Mouse (Mus musculus) neural tube, embryonic 11.5 days (tissue): ENCODE measurements around the gene Cdhr4. TPM values are rescaled to one million over a fixed set of nuclear protein-coding genes. Genes with fewer than 3 reads are reported as not detected.

Experiments used
- ATAC-seq: fragments of 200-750 bp; cut with Nextera tagmentation; 2 replicates; pipeline ENCODE4 v1.8.0; 2017; ENCODE audit warnings: moderate number of reproducible peaks, mild to moderate bottlenecking, moderate TSS enrichment, moderate library complexity; ENCODE audit not compliant: insufficient read depth, low FRiP score, low TSS enrichment
- DNase-seq: peaks from one replicate; pipeline ENCODE4 v3.0.0-alpha.2; 2015; ENCODE audit warnings: low spot score
- H3K27ac ChIP-seq: fragments of 300-500 bp; sonication (generic); 2 replicates; pipeline ENCODE4 v1.5.1; 2014; ENCODE audit warnings: low read depth, mild to moderate bottlenecking, low read length
- H3K27me3 ChIP-seq: fragments of 300-500 bp; sonication (generic); 2 replicates; pipeline ENCODE4 v1.6.1; 2014; ENCODE audit warnings: mild to moderate bottlenecking, low read length, mixed read lengths; ENCODE audit not compliant: control insufficient read depth, insufficient read depth
- H3K36me3 ChIP-seq: fragments of 300-500 bp; sonication (generic); 2 replicates; pipeline ENCODE4 v1.6.1; 2014; ENCODE audit warnings: mild to moderate bottlenecking, low read length, moderate library complexity, mixed read lengths; ENCODE audit not compliant: control insufficient read depth, insufficient read depth
- H3K4me1 ChIP-seq: fragments of 300-500 bp; sonication (generic); 2 replicates; pipeline ENCODE4 v1.6.1; 2014; ENCODE audit warnings: low read length, mixed read lengths; ENCODE audit not compliant: control insufficient read depth, insufficient read depth
- H3K4me2 ChIP-seq: fragments of 300-500 bp; sonication (generic); 2 replicates; pipeline ENCODE4 v1.6.1; 2014; ENCODE audit warnings: low read depth, mild to moderate bottlenecking, moderate library complexity
- H3K4me3 ChIP-seq: fragments of 300-500 bp; sonication (generic); 2 replicates; pipeline ENCODE4 v1.5.1; 2014; ENCODE audit warnings: low read depth, low read length
- H3K9ac ChIP-seq: fragments of 300-500 bp; sonication (generic); 2 replicates; pipeline ENCODE4 v1.6.1; 2014; ENCODE audit warnings: mild to moderate bottlenecking, low read length
- H3K9me3 ChIP-seq: fragments of 300-500 bp; sonication (generic); 2 replicates; pipeline ENCODE4 v1.6.1; 2016; ENCODE audit warnings: low read length; ENCODE audit not compliant: control insufficient read depth
- WGBS: fragments of 180-500 bp; shearing (Covaris S2); extraction: QIAGEN DNeasy Blood & Tissue Kit; methylation state at CpG from one replicate; pipeline ENCODE4 v1.1.7; 2014; 5-methylcytosine and 5-hydroxymethylcytosine counted together
- polyA plus RNA-seq: library from polyadenylated mRNA; unstranded; fragments of >200 nt; fragmentation: Nextera tagmentation; extraction: Ambion mirVana; gene quantifications from 2 replicates; pipeline ENCODE4 v1.2.1, GENCODE M21; 2014

Cdhr4 gene
- polyA plus RNA-seq, 1 experiment from 2014 or later = 4.8 TPM

- Histone ChIP-seq H3K27me3 (no peaks in the 10 kb centered on the region), H3K9ac (no peak overlapping the region), H3K36me3 (peaks cover 4% of the 10 kb centered on the region), H3K9me3 (no peaks in the 10 kb centered on the region), H3K4me3 (no peak overlapping the region), H3K4me2 (no peak overlapping the region), H3K27ac (no peak overlapping the region), H3K4me1 (no peaks in the 10 kb centered on the region)
- no peak for DNase-seq
- ATAC-seq = no peak
- 85% methylated on average over 4 of the region's 4 CpGs for WGBS
Measured at GRCm38 (mm10) chr9:107960928-107961327, 31.4 kb upstream of the Cdhr4 start.

DNA sequence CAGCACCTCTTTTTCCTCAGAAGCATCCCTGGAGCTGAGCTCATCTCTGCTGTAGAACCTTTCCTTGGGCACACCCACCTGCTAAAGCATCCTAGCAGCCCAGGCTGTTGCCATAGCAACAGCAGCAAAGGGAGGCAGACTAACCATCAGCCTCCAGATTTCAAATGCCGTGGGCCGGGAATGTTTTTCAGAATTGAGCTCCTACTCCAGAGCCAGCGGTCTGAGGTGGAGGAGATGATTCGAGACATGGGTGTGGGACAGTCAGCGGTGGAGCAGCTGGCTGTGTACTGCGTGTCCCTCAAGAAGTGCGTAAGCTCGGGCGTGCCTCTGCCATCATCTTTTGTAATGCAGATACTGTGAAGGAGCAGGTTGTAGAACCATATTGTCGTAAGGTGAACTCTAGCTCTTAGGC is 30.9 kb upstream of the Cdhr4 start:
- no peak overlapping the region for H3K4me3 ChIP-seq
- H3K27ac ChIP-seq = no peak overlapping the region
- H3K4me1 ChIP-seq = no peaks in the 10 kb centered on the region
- H3K9ac ChIP-seq = no peak overlapping the region
- H3K36me3 ChIP-seq = peaks cover 4% of the 10 kb centered on the region
- no peak for DNase-seq
- no peaks in the 10 kb centered on the region for H3K9me3 ChIP-seq
- no peak overlapping the region for H3K4me2 ChIP-seq
- WGBS = 80% methylated on average over 10 of the region's 10 CpGs
- H3K27me3 ChIP-seq = no peaks in the 10 kb centered on the region
- no peak for ATAC-seq

GRCm38 (mm10) chr9:107961881-107962280 is 30.4 kb upstream of the Cdhr4 start:
- no peak overlapping the region for H3K4me2 ChIP-seq
- DNase-seq (no peak), ATAC-seq (no peak)
- no peaks in the 10 kb centered on the region for H3K9me3 ChIP-seq
- no peak overlapping the region for H3K27ac ChIP-seq
- H3K27me3 ChIP-seq = no peaks in the 10 kb centered on the region
- H3K36me3 ChIP-seq = peaks cover 4% of the 10 kb centered on the region
- H3K4me3 ChIP-seq = no peak overlapping the region
- 68% methylated on average over 5 of the region's 5 CpGs for WGBS
- no peaks in the 10 kb centered on the region for H3K4me1 ChIP-seq
- no peak overlapping the region for H3K9ac ChIP-seq

DNA sequence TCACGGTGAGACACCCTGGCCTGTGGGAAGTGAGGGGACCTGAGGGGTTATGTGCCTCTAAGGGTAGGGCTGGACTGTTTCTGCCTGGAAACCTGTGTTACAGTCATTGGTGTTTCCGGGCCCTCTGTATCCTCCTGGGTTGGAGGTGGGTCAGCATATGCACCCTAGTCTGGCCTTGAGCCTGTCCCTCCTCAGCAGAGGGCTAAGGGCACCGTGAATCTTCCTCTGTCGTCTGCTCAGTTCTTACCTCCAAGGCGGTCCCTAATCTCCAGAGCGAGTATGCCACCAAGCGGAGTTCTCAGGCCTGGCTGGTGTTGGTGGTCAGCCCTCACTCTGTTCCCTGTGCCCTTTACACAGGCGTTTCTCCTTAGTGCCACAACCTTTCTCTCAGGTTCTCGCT is 29.4 kb upstream of the Cdhr4 start:
- H3K27ac ChIP-seq = no peak overlapping the region
- peaks cover 4% of the 10 kb centered on the region for H3K36me3 ChIP-seq
- no peak overlapping the region for H3K9ac ChIP-seq
- H3K27me3 ChIP-seq = no peaks in the 10 kb centered on the region
- no peaks in the 10 kb centered on the region for H3K4me1 ChIP-seq
- no peak overlapping the region for H3K4me2 ChIP-seq
- H3K9me3 ChIP-seq = no peaks in the 10 kb centered on the region
- H3K4me3 ChIP-seq = no peak overlapping the region
- WGBS = 94% methylated on average over 9 of the region's 9 CpGs
- ATAC-seq (no peak), DNase-seq (no peak)

DNA sequence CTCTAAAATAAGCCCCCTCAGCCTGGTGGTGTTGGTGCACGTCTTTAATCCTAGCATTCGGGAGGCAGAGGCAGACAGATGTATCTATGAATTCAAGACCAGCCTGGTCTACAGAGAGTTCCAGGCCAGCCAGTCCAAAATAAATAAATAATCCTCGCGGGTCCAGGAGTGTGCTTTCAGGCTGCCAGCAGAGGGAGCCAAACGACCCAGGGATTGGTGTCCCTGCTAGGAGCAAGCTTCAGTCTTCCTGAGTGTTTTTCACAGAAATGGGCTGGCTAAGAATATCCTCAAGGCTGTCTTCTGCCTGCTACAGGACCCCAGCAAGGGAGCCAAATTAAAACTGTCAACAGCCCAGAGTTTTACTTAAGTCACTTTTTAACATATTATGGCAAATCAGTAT is 28.6 kb upstream of the Cdhr4 start:
- Histone ChIP-seq H3K36me3 (peaks cover 4% of the 10 kb centered on the region), H3K4me2 (no peak overlapping the region), H3K9ac (no peak overlapping the region), H3K4me3 (no peak overlapping the region), H3K4me1 (no peaks in the 10 kb centered on the region), H3K27me3 (no peaks in the 10 kb centered on the region), H3K9me3 (no peaks in the 10 kb centered on the region), H3K27ac (no peak overlapping the region)
- ATAC-seq (no peak), DNase-seq (peak; percentile 83)
- WGBS = 27% methylated on average over 5 of the region's 5 CpGs

DNA sequence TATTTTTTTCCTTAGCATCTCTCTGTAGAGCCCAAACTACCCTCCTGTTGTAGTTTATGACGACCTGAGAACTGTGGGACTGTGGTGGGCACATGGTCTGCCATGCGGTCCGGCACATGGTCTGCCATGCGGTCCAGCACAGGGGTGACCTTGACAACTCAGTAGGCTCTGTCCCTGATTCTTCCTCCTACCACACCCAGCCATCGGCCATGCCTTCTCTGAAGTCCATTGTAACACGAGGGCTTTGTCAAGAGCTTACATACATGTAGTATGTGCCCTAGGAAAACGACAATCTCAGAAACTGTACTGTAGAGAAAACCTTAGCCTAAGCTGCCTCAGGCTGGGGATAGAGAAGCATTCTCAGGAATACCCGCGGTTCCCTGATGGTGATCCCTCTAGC is 27.6 kb upstream of the Cdhr4 start:
- H3K27ac ChIP-seq = no peak overlapping the region
- 96% methylated on average over 9 of the region's 9 CpGs for WGBS
- H3K36me3 ChIP-seq = no peaks in the 10 kb centered on the region; the same call in none of the 2 replicates
- no peaks in the 10 kb centered on the region for H3K4me1 ChIP-seq
- H3K9ac ChIP-seq = no peak overlapping the region
- DNase-seq (no peak), ATAC-seq (no peak)
- no peaks in the 10 kb centered on the region for H3K9me3 ChIP-seq
- H3K27me3 ChIP-seq = no peaks in the 10 kb centered on the region
- H3K4me3 ChIP-seq = no peak overlapping the region
- no peak overlapping the region for H3K4me2 ChIP-seq

GRCm38 (mm10) chr9:107966676-107967075 is 25.6 kb upstream of the Cdhr4 start:
- WGBS = 89% methylated on average over 10 of the region's 10 CpGs
- H3K9me3 ChIP-seq = no peaks in the 10 kb centered on the region
- H3K9ac ChIP-seq = no peak overlapping the region
- no peak overlapping the region for H3K27ac ChIP-seq
- H3K4me2 ChIP-seq = no peak overlapping the region
- H3K27me3 ChIP-seq = no peaks in the 10 kb centered on the region
- no peak overlapping the region for H3K4me3 ChIP-seq
- ATAC-seq = no peak
- H3K4me1 ChIP-seq = no peaks in the 10 kb centered on the region
- DNase-seq = no peak
- no peaks in the 10 kb centered on the region; the same call in none of the 2 replicates for H3K36me3 ChIP-seq

DNA sequence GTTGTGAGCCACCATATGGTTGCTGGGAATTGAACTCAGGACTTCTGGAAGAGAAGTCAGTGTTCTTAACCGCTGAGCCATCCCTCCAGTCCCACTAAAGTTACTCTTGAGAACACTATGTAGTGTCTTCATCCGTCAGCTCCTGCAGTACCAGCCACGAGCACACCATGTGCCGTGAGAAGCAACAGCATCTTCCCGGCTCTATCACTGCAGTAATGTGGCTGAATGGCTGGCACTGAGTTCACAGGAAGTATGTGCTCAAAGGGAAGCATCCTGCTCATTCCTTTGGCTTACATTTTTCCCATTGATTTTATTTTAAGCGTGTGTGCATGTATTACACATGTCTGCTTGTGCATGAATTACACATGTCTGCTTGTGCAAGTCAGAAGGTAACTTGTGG is 24.9 kb upstream of the Cdhr4 start:
- H3K27ac ChIP-seq = no peak overlapping the region
- no peaks in the 10 kb centered on the region; the same call in none of the 2 replicates for H3K36me3 ChIP-seq
- H3K4me3 ChIP-seq = no peak overlapping the region
- 91% methylated on average over 6 of the region's 6 CpGs for WGBS
- DNase-seq (no peak), ATAC-seq (no peak)
- H3K4me2 ChIP-seq = no peak overlapping the region
- no peaks in the 10 kb centered on the region for H3K27me3 ChIP-seq
- H3K9ac ChIP-seq = no peak overlapping the region
- no peaks in the 10 kb centered on the region for H3K4me1 ChIP-seq
- H3K9me3 ChIP-seq = no peaks in the 10 kb centered on the region

DNA sequence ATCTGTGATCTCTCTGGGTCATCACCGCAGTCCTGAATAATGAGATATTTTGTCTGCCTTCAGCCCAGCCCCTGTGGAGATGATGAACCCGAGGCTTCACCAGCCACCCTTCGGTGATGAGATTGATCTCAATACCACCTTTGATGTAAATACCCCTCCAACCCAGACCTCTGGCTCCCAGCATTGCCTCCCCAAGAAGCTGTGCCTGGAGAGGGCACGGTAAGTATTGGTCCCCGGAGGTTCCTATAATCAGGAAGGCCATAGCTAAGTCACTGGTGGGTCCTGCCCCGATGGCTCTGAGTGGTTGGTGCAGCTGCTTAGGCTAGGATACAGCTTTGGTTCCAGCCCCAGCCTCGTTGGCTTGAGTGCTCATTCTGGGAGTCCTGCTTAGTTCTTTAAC is 23.8 kb upstream of the Cdhr4 start:
- Histone ChIP-seq H3K4me2 (no peak overlapping the region), H3K27ac (no peak overlapping the region), H3K36me3 (no peaks in the 10 kb centered on the region; the same call in none of the 2 replicates), H3K27me3 (no peaks in the 10 kb centered on the region), H3K9me3 (no peaks in the 10 kb centered on the region), H3K4me1 (no peaks in the 10 kb centered on the region), H3K4me3 (no peak overlapping the region), H3K9ac (no peak overlapping the region)
- DNase-seq = no peak
- ATAC-seq = no peak
- 92% methylated on average over 7 of the region's 7 CpGs for WGBS
